Mouse (Mus musculus) MEL (cell line): ENCODE data around the gene Gm28729.

Experiments used
- CTCF ChIP-seq, 3 experiments: IDR thresholded peaks in 2 of 3; conservative IDR thresholded peaks in 1 of 3; 2 replicates each; pipeline ENCODE4 v1.5.1; 2011 to 2012; ENCODE audit warnings: low read length in 3 of 3, low read depth in 2 of 3, mild to moderate bottlenecking in 2 of 3, improper control_type of control experiment in 1 of 3, inconsistent platforms in 1 of 3, mixed read lengths in 1 of 3, moderate library complexity in 1 of 3; ENCODE audit not compliant: control insufficient read depth in 1 of 3, insufficient read depth in 1 of 3, poor library complexity in 1 of 3, severe bottlenecking in 1 of 3
- EP300 ChIP-seq, 2 experiments: IDR thresholded peaks; 2 replicates each; pipeline ENCODE4 v1.6.1; 2011; ENCODE audit warnings: improper control_type of control experiment in 2 of 2, low read length in 2 of 2, low read depth in 1 of 2, mild to moderate bottlenecking in 1 of 2
- GATA1 ChIP-seq: IDR thresholded peaks from 2 replicates; pipeline ENCODE4 v1.6.1; 2011; ENCODE audit warnings: low read depth, low read length, improper control_type of control experiment
- POLR2A ChIP-seq, 2 experiments: IDR thresholded peaks; 2 replicates each; pipeline ENCODE4 v1.6.1; 2011 to 2012; ENCODE audit warnings: low read length in 2 of 2, mild to moderate bottlenecking in 2 of 2, control low read depth in 1 of 2, improper control_type of control experiment in 1 of 2, low read depth in 1 of 2, moderate library complexity in 1 of 2; ENCODE audit not compliant: control insufficient read depth in 1 of 2, insufficient read depth in 1 of 2, poor library complexity in 1 of 2
- TAL1 ChIP-seq: IDR thresholded peaks from 2 replicates; pipeline ENCODE4 v1.6.1; 2012; ENCODE audit warnings: mild to moderate bottlenecking, inconsistent platforms, low read length, moderate library complexity, mixed read lengths
- ZC3H11A ChIP-seq: IDR thresholded peaks from 2 replicates; pipeline ENCODE4 v1.6.1; 2012; ENCODE audit warnings: low read depth, mild to moderate bottlenecking, inconsistent platforms, low read length, improper control_type of control experiment

- TF ChIP-seq POLR2A (IDR thresholded peaks at IDR 0.05; ENCODE audit: control insufficient read depth in 1 of 2, insufficient read depth in 1 of 2, low read depth in 1 of 2, low read length in 2 of 2, poor library complexity in 1 of 2) = no peak
- TF ChIP-seq GATA1 = no peak
- no peak for TF ChIP-seq EP300 (IDR thresholded peaks at IDR 0.05; ENCODE audit: low read depth in 1 of 2, low read length in 2 of 2)
- TF ChIP-seq TAL1 = no peak
- no peak for TF ChIP-seq ZC3H11A
- TF ChIP-seq CTCF (IDR thresholded peaks at IDR 0.05 in 2 of 3, conservative IDR thresholded peaks at IDR 0.05 in 1 of 3; ENCODE audit: control insufficient read depth in 1 of 3, insufficient read depth in 1 of 3, low read depth in 2 of 3, low read length in 3 of 3, poor library complexity in 1 of 3, severe bottlenecking in 1 of 3) = no peak
Observed at GRCm38 (mm10) chr9:96449514-96449913, 75.5 kb downstream of the Gm28729 start.
